Mouse (Mus musculus) layer of hippocampus, adult 11-12 months (tissue): ENCODE measurements around the gene 1700028K03Rik.

Source experiments
- DNase-seq: peaks from one replicate; pipeline ENCODE4 v3.0.0; 2022; ENCODE audit warnings: low spot score

The 1700028K03Rik gene

GRCm38 (mm10) chr5:107534581-107534980 is at the start of gene 1700028K03Rik:
1700028K03Rik (plus strand) TSS chr5:107534709.
- no peak for DNase-seq

- no peak for DNase-seq
Measured at GRCm38 (mm10) chr5:107488996-107489395, 45.5 kb upstream of the 1700028K03Rik start.

- no peak for DNase-seq
Measured at GRCm38 (mm10) chr5:107491036-107491435, 43.5 kb upstream of the 1700028K03Rik start.

DNA sequence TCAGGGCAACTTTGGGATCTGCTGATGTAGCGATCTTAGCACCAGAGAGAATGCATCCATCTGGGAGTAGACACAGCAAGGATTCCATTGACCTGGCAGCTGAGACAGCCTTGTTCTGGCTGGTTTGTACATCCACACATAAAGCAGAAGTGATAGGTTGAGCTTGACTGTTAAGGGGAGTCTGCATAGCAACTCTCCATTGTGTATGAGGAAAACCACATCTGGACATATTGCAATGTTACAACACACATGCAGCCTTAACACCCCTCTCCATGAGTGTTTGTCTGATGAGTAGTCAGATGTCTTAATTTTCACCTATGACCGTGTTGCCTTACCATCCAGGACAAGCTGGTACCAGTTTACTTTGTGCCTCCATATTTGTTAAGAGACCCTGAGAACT is 42.0 kb upstream of the 1700028K03Rik start:
- no peak for DNase-seq

- no peak for DNase-seq
Measured at GRCm38 (mm10) chr5:107494759-107495158, 39.8 kb upstream of the 1700028K03Rik start.

GRCm38 (mm10) chr5:107496047-107496446 is 38.5 kb upstream of the 1700028K03Rik start:
- no peak for DNase-seq

- DNase-seq = peak; percentile 75
Measured at GRCm38 (mm10) chr5:107497519-107498501, 36.7 kb upstream of the 1700028K03Rik start.

DNA sequence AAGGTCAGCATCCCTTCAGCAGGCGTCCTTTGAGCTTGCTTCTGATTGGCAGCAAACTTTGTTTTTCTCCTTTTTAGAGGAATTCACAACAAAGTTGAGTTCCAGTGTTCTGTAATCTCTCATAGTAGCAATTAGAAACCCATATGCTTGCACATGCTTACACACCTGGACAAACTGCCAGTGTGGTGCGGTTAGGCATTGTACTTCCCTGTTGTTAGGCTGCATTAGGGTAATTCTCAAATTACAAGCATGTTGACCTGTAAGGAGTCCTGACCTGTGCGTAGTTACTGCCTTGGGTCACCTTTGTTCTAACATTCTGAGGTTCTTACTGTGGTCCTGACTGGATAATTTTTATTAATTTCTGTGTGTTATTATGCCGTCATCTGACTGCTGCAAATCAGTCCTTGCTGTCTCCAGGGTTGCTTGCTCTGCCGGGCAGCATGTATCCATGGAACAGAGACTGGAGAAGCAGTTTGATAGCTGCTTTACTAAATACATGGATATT is 35.7 kb upstream of the 1700028K03Rik start:
- DNase-seq = no peak

DNA sequence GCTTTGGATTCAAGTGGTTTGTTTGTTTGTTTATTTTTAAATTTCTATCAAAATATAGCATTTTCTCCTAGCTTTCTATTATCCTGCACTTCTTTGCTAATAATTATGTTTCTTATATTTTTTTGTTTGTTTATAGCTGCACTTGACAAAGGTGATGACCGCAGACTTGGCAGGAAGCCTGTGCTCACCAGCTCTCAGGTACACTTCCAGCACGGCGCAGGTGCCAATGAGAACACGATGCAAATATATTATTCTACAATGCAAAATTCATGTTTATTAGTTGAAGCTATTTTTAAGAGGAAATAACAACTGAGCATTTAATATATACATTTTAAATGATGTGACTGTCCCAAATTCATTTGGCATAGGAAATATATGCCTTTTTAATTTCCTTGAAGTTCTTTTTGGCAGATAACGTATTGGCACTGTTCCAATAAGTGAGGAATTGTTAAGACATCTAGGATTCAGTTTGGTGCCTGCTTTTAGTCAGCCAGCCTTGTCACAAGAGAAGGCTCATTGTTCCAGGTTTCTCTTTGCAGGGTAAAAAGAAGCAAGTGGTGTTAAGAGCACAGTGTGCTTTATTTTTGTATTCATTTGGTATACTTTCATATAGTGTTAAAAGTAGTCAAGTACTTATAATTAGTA is 34.5 kb upstream of the 1700028K03Rik start:
- no peak for DNase-seq

- DNase-seq = no peak
Measured at GRCm38 (mm10) chr5:107500741-107501140, 33.8 kb upstream of the 1700028K03Rik start.

DNA sequence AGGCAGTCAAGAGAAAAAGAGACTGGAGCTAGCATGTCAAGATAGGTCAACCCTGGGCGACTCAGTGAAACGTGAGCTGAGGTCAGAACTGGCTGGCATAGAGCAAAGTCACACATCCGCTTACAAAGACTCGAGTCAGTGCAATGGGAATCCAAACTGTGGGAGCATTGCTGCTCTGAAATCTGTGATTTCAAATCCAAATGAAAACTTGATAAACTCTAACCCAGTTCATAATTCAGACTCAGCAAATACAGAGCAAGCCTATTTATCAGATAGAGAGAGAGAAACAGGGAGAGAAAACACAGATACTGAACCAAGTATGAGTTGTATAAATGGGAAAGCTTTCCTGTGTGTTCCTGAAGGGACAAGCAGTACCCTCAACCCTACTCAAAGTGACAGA is 27.2 kb upstream of the 1700028K03Rik start, which contains the start of gene Gm42669:
Gene Gm42669 (plus strand): TSS at position 301 of the 400 bp plus-strand sequence.
- DNase-seq = no peak

GRCm38 (mm10) chr5:107510503-107510902 is 24.0 kb upstream of the 1700028K03Rik start:
- no peak for DNase-seq

DNA sequence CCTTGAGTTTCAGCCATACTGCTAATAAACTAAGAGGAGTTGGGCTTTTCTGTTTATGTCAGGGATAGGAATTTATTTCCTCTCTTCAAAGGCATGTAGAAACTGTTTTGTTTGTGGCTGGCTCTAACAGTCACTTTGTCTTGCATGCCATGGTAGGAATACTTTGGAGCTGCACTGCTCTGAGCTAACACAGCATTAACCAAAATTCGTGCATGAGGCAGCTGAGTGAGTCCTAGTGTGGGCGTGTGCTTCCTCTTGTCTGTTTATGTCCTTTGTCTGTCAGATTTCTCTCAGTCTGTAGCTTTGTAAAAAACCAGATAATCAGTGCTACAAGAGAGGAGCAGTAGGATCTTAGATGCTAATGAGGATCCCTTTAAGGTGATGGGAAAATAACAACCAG is 23.2 kb upstream of the 1700028K03Rik start:
- no peak for DNase-seq

DNA sequence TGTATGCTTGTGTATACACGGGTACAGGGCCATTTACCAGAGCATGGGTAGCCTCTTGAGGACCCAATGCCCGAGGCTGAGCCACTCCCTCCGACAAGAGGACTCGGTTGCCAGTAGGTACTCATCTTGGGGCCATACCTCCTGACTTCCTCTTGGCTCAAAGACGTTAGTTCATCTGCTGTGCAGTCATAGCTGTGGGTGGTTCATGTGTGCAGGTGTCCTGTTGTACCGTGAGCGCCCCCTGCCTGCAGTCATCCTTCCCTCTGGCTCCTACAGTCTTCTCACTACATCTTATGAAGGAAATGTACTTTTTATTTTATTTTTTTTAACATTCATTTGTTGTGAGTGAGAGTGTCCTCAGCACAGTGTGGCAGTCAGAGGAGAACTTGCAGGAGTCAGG is 20.9 kb upstream of the 1700028K03Rik start:
- DNase-seq = peak; percentile 67

- no peak for DNase-seq
Measured at GRCm38 (mm10) chr5:107515453-107515852, 19.1 kb upstream of the 1700028K03Rik start.

GRCm38 (mm10) chr5:107516087-107516486 is 18.4 kb upstream of the 1700028K03Rik start:
- no peak for DNase-seq

DNA sequence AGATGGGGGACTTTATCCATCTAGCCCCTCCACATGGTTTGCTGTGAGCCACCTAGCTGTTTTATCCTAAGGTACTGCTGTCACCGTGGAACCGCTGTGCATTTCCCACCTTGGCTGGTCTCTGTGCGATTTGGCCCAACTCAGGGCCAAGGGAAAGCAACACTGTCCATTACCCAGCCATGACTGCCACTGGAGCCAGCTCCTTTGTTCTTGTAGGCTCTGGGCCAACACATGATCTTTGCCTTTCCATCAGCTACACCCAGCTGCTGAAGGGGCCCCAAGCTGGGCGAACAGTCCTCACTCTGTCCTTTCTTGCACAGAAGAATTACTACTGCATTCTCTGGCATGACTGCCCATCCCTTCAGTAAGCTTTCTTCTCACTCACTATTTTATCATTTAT is 15.9 kb upstream of the 1700028K03Rik start:
- DNase-seq = no peak

GRCm38 (mm10) chr5:107521386-107521785 is 13.1 kb upstream of the 1700028K03Rik start:
- no peak for DNase-seq

- DNase-seq = peak; percentile 56
Measured at GRCm38 (mm10) chr5:107521897-107522296, 12.6 kb upstream of the 1700028K03Rik start.

DNA sequence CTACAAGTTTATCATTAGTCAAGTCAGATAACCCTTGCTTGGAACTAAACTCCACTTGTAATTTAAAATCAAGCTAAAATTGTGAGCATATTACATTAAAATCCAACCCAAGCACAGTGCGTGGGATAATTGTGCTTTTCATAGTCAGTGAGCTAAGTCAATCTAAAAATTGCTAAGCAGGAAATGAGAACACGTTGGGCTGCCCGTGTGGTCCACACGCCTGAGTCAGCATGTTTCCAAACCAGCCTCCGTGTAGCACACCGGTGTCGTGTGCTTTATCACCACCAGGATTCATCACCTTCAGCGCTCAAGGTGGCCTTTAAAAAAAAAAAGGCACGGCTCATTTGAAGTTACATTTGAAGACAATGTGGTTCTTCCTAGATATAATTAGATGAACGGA is 10.2 kb upstream of the 1700028K03Rik start:
- DNase-seq = peak; percentile 36

- no peak for DNase-seq
Measured at GRCm38 (mm10) chr5:107528856-107529255, 5.7 kb upstream of the 1700028K03Rik start.

DNA sequence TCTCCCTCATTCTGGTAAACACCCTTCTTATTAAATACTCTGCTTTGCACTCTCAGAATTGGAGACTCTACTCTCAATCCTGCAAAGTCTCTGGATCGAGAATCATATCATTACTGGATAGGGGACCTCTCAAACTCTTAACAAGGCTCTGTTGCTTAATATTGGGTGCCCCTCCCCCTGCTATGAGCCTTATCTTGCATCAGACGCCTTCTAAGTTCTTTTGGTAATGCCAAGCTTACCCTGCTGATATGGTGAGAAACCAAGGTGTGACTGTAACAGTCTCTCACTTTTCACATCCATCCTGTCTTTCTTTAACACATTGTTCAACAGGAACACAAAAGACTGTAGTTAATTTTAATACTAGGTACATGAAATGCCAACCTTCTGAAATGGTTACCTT is 919 bp upstream of the 1700028K03Rik start:
- DNase-seq = no peak

- DNase-seq = no peak
Measured at GRCm38 (mm10) chr5:107541696-107542095, 7.2 kb downstream of the 1700028K03Rik start.
